Mouse (Mus musculus) heart, embryonic 13.5 days (tissue): Measurements from ENCODE around the gene Agbl3. TPM values are rescaled to one million over a fixed set of nuclear protein-coding genes. Genes with fewer than 3 reads are reported as not detected.
A peak's percentile ranks its signal among the peaks of the same experiment; 100 is the strongest.

Experiments
- ATAC-seq: fragments of 200-750 bp; cut with Nextera tagmentation; 2 replicates; pipeline ENCODE4 v1.8.0; 2017; ENCODE audit warnings: moderate TSS enrichment; ENCODE audit not compliant: insufficient number of reproducible peaks, low FRiP score, low TSS enrichment; ENCODE audit errors: extremely low read depth
- H3K27ac ChIP-seq: fragments of 300-500 bp; sonication (generic); replicated peaks from 2 replicates; pipeline ENCODE4 v1.5.1; 2015; ENCODE audit warnings: moderate library complexity, mild to moderate bottlenecking, inconsistent platforms
- H3K27me3 ChIP-seq: fragments of 300-500 bp; sonication (generic); replicated peaks from 2 replicates; pipeline ENCODE4 v1.6.1; 2015; ENCODE audit warnings: mild to moderate bottlenecking, inconsistent platforms
- H3K36me3 ChIP-seq: fragments of 300-500 bp; sonication (generic); 2 replicates; pipeline ENCODE4 v1.6.1; 2015; ENCODE audit warnings: mild to moderate bottlenecking, inconsistent platforms
- H3K4me1 ChIP-seq: fragments of 300-500 bp; sonication (generic); 2 replicates; pipeline ENCODE4 v1.6.1; 2015; ENCODE audit warnings: inconsistent platforms
- H3K4me2 ChIP-seq: fragments of 300-500 bp; sonication (generic); 2 replicates; pipeline ENCODE4 v1.6.1; 2015; ENCODE audit warnings: inconsistent platforms, mild to moderate bottlenecking, moderate library complexity
- H3K4me3 ChIP-seq: fragments of 300-500 bp; sonication (generic); 2 replicates; pipeline ENCODE4 v1.5.1; 2015; ENCODE audit warnings: moderate library complexity, mild to moderate bottlenecking, inconsistent platforms
- H3K9ac ChIP-seq: fragments of 300-500 bp; sonication (generic); 2 replicates; pipeline ENCODE4 v1.6.1; 2015; ENCODE audit warnings: inconsistent platforms, mild to moderate bottlenecking, moderate library complexity
- H3K9me3 ChIP-seq: fragments of 300-500 bp; sonication (generic); 2 replicates; pipeline ENCODE4 v1.6.1; 2016; ENCODE audit warnings: inconsistent platforms
- WGBS: fragments of 180-500 bp; shearing (Covaris S2); methylation state at CpG from one replicate; pipeline ENCODE4 v1.1.7; 2015; ENCODE audit warnings: mixed read lengths; 5-methylcytosine and 5-hydroxymethylcytosine counted together
- polyA plus RNA-seq: library from polyadenylated mRNA; unstranded; fragments of >200 nt; fragmentation: Nextera tagmentation; extraction: Ambion mirVana; gene quantifications from 2 replicates; pipeline ENCODE4 v1.2.1, GENCODE M21; 2015

Agbl3 gene
- polyA plus RNA-seq, 1 experiment from 2014 or later: 6.2 TPM

GRCm38 (mm10) chr6:34866786-34867185, 86.6 kb downstream of the Agbl3 start:
- Histone ChIP-seq H3K27me3 (no peaks in the 10 kb centered on the region), H3K4me2 (no peak overlapping the region), H3K9ac (no peak overlapping the region), H3K27ac (peak overlapping the region; percentile 66; the same call in 1 of the 2 replicates), H3K9me3 (no peaks in the 10 kb centered on the region), H3K4me3 (no peak overlapping the region), H3K4me1 (peaks cover 73% of the 10 kb centered on the region), H3K36me3 (no peaks in the 10 kb centered on the region)
- 67% methylated on average over 8 of the region's 8 CpGs for WGBS
- no peak for ATAC-seq

- H3K4me1 ChIP-seq: peaks cover 73% of the 10 kb centered on the region
- H3K27me3 ChIP-seq: no peaks in the 10 kb centered on the region
- H3K9me3 ChIP-seq: no peaks in the 10 kb centered on the region
- no peak overlapping the region for H3K27ac ChIP-seq
- no peak overlapping the region for H3K4me2 ChIP-seq
- WGBS: 76% methylated on average over 16 of the region's 16 CpGs
- no peak overlapping the region for H3K4me3 ChIP-seq
- no peak for ATAC-seq
- no peaks in the 10 kb centered on the region for H3K36me3 ChIP-seq
- no peak overlapping the region for H3K9ac ChIP-seq
Observed at GRCm38 (mm10) chr6:34867301-34867994, 87.2 kb downstream of the Agbl3 start.

GRCm38 (mm10) chr6:34867995-34868350, 87.7 kb downstream of the Agbl3 start:
- peaks cover 70% of the 10 kb centered on the region for H3K4me1 ChIP-seq
- no peaks in the 10 kb centered on the region for H3K36me3 ChIP-seq
- no peak for ATAC-seq

GRCm38 (mm10) chr6:34868507-34869217, 88.4 kb downstream of the Agbl3 start:
- H3K27ac ChIP-seq: 0 out of 2 replicates have a peak overlapping the region, but pooled peaks have one; percentile 28
- 67% methylated on average over 20 of the region's 20 CpGs for WGBS
- peak overlapping the region; percentile 43; the same call in 1 of the 2 replicates for H3K4me2 ChIP-seq
- H3K9me3 ChIP-seq: no peaks in the 10 kb centered on the region
- H3K4me1 ChIP-seq: peaks cover 64% of the 10 kb centered on the region
- no peak overlapping the region for H3K4me3 ChIP-seq
- H3K36me3 ChIP-seq: peaks cover 5% of the 10 kb centered on the region; the same call in 1 of the 2 replicates
- no peak overlapping the region for H3K9ac ChIP-seq
- no peaks in the 10 kb centered on the region for H3K27me3 ChIP-seq
- ATAC-seq: no peak

More at GRCm38 (mm10) chr6:34867995-34868350, 87.7 kb downstream of the Agbl3 start:
- Histone ChIP-seq H3K4me2 (no peak overlapping the region), H3K27ac (no peak overlapping the region), H3K27me3 (no peaks in the 10 kb centered on the region), H3K9me3 (no peaks in the 10 kb centered on the region), H3K4me3 (no peak overlapping the region), H3K9ac (no peak overlapping the region)
- 65% methylated on average over 10 of the region's 10 CpGs for WGBS

- Histone ChIP-seq H3K4me1 (peaks cover 65% of the 10 kb centered on the region), H3K9ac (peak overlapping the region; percentile 40)
Observed at GRCm38 (mm10) chr6:34869225-34869915, 89.1 kb downstream of the Agbl3 start.

GRCm38 (mm10) chr6:34870136-34870535, 89.9 kb downstream of the Agbl3 start:
- Histone ChIP-seq H3K36me3 (peaks cover 5% of the 10 kb centered on the region; the same call in 1 of the 2 replicates), H3K4me2 (peak overlapping the region; percentile 43), H3K4me1 (peaks cover 69% of the 10 kb centered on the region), H3K9ac (peak overlapping the region; percentile 40), H3K4me3 (no peak overlapping the region), H3K27me3 (no peaks in the 10 kb centered on the region), H3K27ac (peak overlapping the region; percentile 68), H3K9me3 (no peaks in the 10 kb centered on the region)
- WGBS: 75% methylated on average over 5 of the region's 5 CpGs
- no peak for ATAC-seq

More at GRCm38 (mm10) chr6:34869225-34869915, 89.1 kb downstream of the Agbl3 start:
- WGBS: 36% methylated on average over 13 of the region's 13 CpGs
- Histone ChIP-seq H3K27ac (peak overlapping the region; percentile 68), H3K4me2 (peak overlapping the region; percentile 43), H3K27me3 (no peaks in the 10 kb centered on the region), H3K9me3 (no peaks in the 10 kb centered on the region), H3K36me3 (peaks cover 5% of the 10 kb centered on the region; the same call in 1 of the 2 replicates), H3K4me3 (no peak overlapping the region; the same call in 1 of the 2 replicates)
- ATAC-seq: no peak

GRCm38 (mm10) chr6:34870724-34871123, 90.5 kb downstream of the Agbl3 start:
- Histone ChIP-seq H3K27me3 (no peaks in the 10 kb centered on the region), H3K4me1 (peaks cover 69% of the 10 kb centered on the region), H3K4me2 (no peak overlapping the region), H3K27ac (no peak overlapping the region), H3K9ac (no peak overlapping the region), H3K9me3 (no peaks in the 10 kb centered on the region), H3K36me3 (peaks cover 5% of the 10 kb centered on the region; the same call in 1 of the 2 replicates), H3K4me3 (no peak overlapping the region)
- ATAC-seq: no peak
- 69% methylated on average over 5 of the region's 5 CpGs for WGBS

- Histone ChIP-seq H3K9me3 (no peaks in the 10 kb centered on the region), H3K9ac (no peak overlapping the region), H3K27ac (no peak overlapping the region), H3K36me3 (peaks cover 5% of the 10 kb centered on the region; the same call in 1 of the 2 replicates), H3K4me2 (no peak overlapping the region), H3K4me1 (peaks cover 69% of the 10 kb centered on the region), H3K4me3 (no peak overlapping the region), H3K27me3 (no peaks in the 10 kb centered on the region)
- ATAC-seq: no peak
- WGBS: 86% methylated on average over 7 of the region's 7 CpGs
Observed at GRCm38 (mm10) chr6:34871929-34872328, 91.7 kb downstream of the Agbl3 start.

GRCm38 (mm10) chr6:34872871-34873270, 92.6 kb downstream of the Agbl3 start:
- Histone ChIP-seq H3K9ac (no peak overlapping the region), H3K27ac (no peak overlapping the region), H3K9me3 (no peaks in the 10 kb centered on the region), H3K27me3 (no peaks in the 10 kb centered on the region), H3K4me1 (peaks cover 69% of the 10 kb centered on the region), H3K4me3 (no peak overlapping the region), H3K4me2 (no peak overlapping the region), H3K36me3 (peaks cover 5% of the 10 kb centered on the region; the same call in 1 of the 2 replicates)
- ATAC-seq: no peak
- WGBS: 80% methylated on average over 10 of the region's 10 CpGs

- 31% methylated on average over 21 of the region's 21 CpGs for WGBS
- Histone ChIP-seq H3K9ac (peak overlapping the region; percentile 60), H3K27ac (peak overlapping the region; percentile 96), H3K4me2 (peak overlapping the region; percentile 77), H3K4me1 (peaks cover 65% of the 10 kb centered on the region), H3K4me3 (no peak overlapping the region), H3K9me3 (no peaks in the 10 kb centered on the region), H3K27me3 (no peaks in the 10 kb centered on the region), H3K36me3 (peaks cover 8% of the 10 kb centered on the region)
- no peak for ATAC-seq
Observed at GRCm38 (mm10) chr6:34874101-34874921, 94.1 kb downstream of the Agbl3 start.
